Comparison of ENCODE assay signal across 8 mouse cellular contexts in genomic region chr10:19939282-19939705, GRCm38 (mm10). TPM values are rescaled to one million over a fixed set of nuclear protein-coding genes. Genes with fewer than 3 reads are reported as not detected.
DNase-seq lines count a peak whose midpoint lies in the region; ATAC-seq lines count a peak whose summit lies in the region.

No protein-coding gene starts in this region.

- WGBS in intestine, embryonic 15.5 days = 67% methylated on average over 8 of the region's 8 CpGs
- 54% methylated on average over 8 of the region's 8 CpGs for WGBS in forebrain, embryonic 16.5 days

- H3K9me3 ChIP-seq in intestine, embryonic 15.5 days = no peaks in the 10 kb centered on the region
- H3K9me3 ChIP-seq in forebrain, embryonic 16.5 days (ENCODE audit: control insufficient read depth, low read length) = no peaks in the 10 kb centered on the region

- DNase-seq in retina, postnatal 1 day = peak; percentile 18
- no peak for DNase-seq in retina, embryonic 14.5 days (ENCODE audit: low spot score)
- DNase-seq in induced T-regulatory cell, adult 2 months (ENCODE audit: low read depth) = peak; percentile 85
- peak; percentile 68 for DNase-seq in lung, postnatal 25 days (ENCODE audit: low spot score)
- peak; percentile 46 to 55 for DNase-seq in thymus, postnatal 36 days
- no peak for DNase-seq in frontal cortex, postnatal 36 days (ENCODE audit: low spot score in 2 of 2)

- H3K4me3 ChIP-seq in intestine, embryonic 15.5 days (replicated peaks) = no peak overlapping the region
- no peak overlapping the region for H3K4me3 ChIP-seq in forebrain, embryonic 16.5 days (replicated peaks; ENCODE audit: low read length)

- no peak overlapping the region for H3K4me2 ChIP-seq in intestine, embryonic 15.5 days (replicated peaks)
- H3K4me2 ChIP-seq in forebrain, embryonic 16.5 days (ENCODE audit: low read length) = no peak overlapping the region

- H3K36me3 ChIP-seq in intestine, embryonic 15.5 days = no peaks in the 10 kb centered on the region
- H3K36me3 ChIP-seq in forebrain, embryonic 16.5 days (ENCODE audit: control insufficient read depth, insufficient read depth) = no peaks in the 10 kb centered on the region

- H3K27me3 ChIP-seq in intestine, embryonic 15.5 days (replicated peaks) = no peaks in the 10 kb centered on the region
- 0 out of 2 replicates have a peak, but pooled peaks cover 6% of the 10 kb centered on the region for H3K27me3 ChIP-seq in forebrain, embryonic 16.5 days (replicated peaks; ENCODE audit: control insufficient read depth, insufficient read depth, low read length)

- no peak overlapping the region for H3K27ac ChIP-seq in intestine, embryonic 15.5 days
- H3K27ac ChIP-seq in forebrain, embryonic 16.5 days (ENCODE audit: low read length) = no peak overlapping the region

- ATAC-seq in intestine, embryonic 15.5 days = no peak
- ATAC-seq in forebrain, embryonic 16.5 days = no peak

- no peak overlapping the region for H3K9ac ChIP-seq in intestine, embryonic 15.5 days
- H3K9ac ChIP-seq in forebrain, embryonic 16.5 days (replicated peaks; ENCODE audit: low read depth, low read length) = no peak overlapping the region

- peaks cover 19% of the 10 kb centered on the region for H3K4me1 ChIP-seq in intestine, embryonic 15.5 days (replicated peaks)
- peaks cover 8% of the 10 kb centered on the region for H3K4me1 ChIP-seq in forebrain, embryonic 16.5 days (replicated peaks; ENCODE audit: control insufficient read depth, insufficient read depth, low read length)

RNA-seq across cellular contexts. Expression of gene Map3k5, which starts 5.0 kb away (rescaled TPM):
- polyA plus RNA-seq in intestine, embryonic 15.5 days (2015; fragmentation: Nextera tagmentation; extraction: Ambion mirVana) = 1.9 and 2.4 TPM in 2 replicates
- 0.80 and 0.84 TPM in 2 replicates for polyA plus RNA-seq in forebrain, embryonic 16.5 days (2015; fragmentation: Nextera tagmentation; extraction: Ambion mirVana)

RNA-seq across cellular contexts. Expression of gene Pex7, which starts 31.8 kb away (rescaled TPM):
- 48.8 and 50.3 TPM in 2 replicates for polyA plus RNA-seq in intestine, embryonic 15.5 days (2015; fragmentation: Nextera tagmentation; extraction: Ambion mirVana)
- polyA plus RNA-seq in forebrain, embryonic 16.5 days (2015; fragmentation: Nextera tagmentation; extraction: Ambion mirVana) = 23.9 and 24.3 TPM in 2 replicates

Comparison
In these comparisons a context has a peak if more than half of its experiments do, and no peak if none do; other contexts are left out.
1. DNase-seq: peak in retina, postnatal 1 day (single experiment), induced T-regulatory cell, adult 2 months (single experiment), lung, postnatal 25 days (single experiment) and thymus, postnatal 36 days (2 of 2); none in retina, embryonic 14.5 days (single experiment) and frontal cortex, postnatal 36 days (0 of 2).